Mouse (Mus musculus) heart, embryonic 14.5 days (tissue): ENCODE data around the gene Stxbp3. TPM values are rescaled to one million over a fixed set of nuclear protein-coding genes. Genes with fewer than 3 reads are reported as not detected.

Experiments used
- ATAC-seq: fragments of 200-750 bp; cut with Nextera tagmentation; 2 replicates; pipeline ENCODE4 v1.8.0; 2017; ENCODE audit warnings: low read depth, moderate TSS enrichment; ENCODE audit not compliant: insufficient number of reproducible peaks, insufficient read depth, low FRiP score
- H3K27ac ChIP-seq, 2 experiments: fragments of 200-500 bp in 1 of 2; fragments of 300-500 bp in 1 of 2; sonication (generic) in 1 of 2; replicated peaks in 1 of 2; 2 replicates each; pipeline ENCODE4 v1.5.1; 2012 to 2014; ENCODE audit warnings: low read depth in 2 of 2, low read length in 2 of 2, control low read depth in 1 of 2, mild to moderate bottlenecking in 1 of 2, mixed read lengths in 1 of 2; ENCODE audit not compliant: control insufficient read depth in 1 of 2, insufficient read depth in 1 of 2
- H3K27me3 ChIP-seq: fragments of 300-500 bp; sonication (generic); 2 replicates; pipeline ENCODE4 v1.6.1; 2014; ENCODE audit warnings: mild to moderate bottlenecking, low read length, control low read depth; ENCODE audit not compliant: control insufficient read depth, insufficient read depth
- H3K36me3 ChIP-seq: fragments of 300-500 bp; sonication (generic); 2 replicates; pipeline ENCODE4 v1.6.1; 2014; ENCODE audit warnings: mild to moderate bottlenecking, control low read depth, low read length, mixed read lengths; ENCODE audit not compliant: control insufficient read depth, insufficient read depth
- H3K4me1 ChIP-seq, 2 experiments: fragments of 200-500 bp in 1 of 2; fragments of 300-500 bp in 1 of 2; sonication (generic) in 1 of 2; 2 replicates each; pipeline ENCODE4 v1.6.1; 2012 to 2014; ENCODE audit warnings: low read length in 2 of 2, control low read depth in 1 of 2, mixed read lengths in 1 of 2; ENCODE audit not compliant: control insufficient read depth in 2 of 2, insufficient read depth in 2 of 2
- H3K4me2 ChIP-seq: fragments of 300-500 bp; sonication (generic); 2 replicates; pipeline ENCODE4 v1.6.1; 2014; ENCODE audit warnings: mild to moderate bottlenecking, low read length
- H3K4me3 ChIP-seq, 2 experiments: fragments of 200-500 bp in 1 of 2; fragments of 300-500 bp in 1 of 2; sonication (generic) in 1 of 2; 2 replicates each; pipeline ENCODE4 v1.5.1; 2012 to 2014; ENCODE audit warnings: low read length in 2 of 2, mild to moderate bottlenecking in 2 of 2, control low read depth in 1 of 2, low read depth in 1 of 2, moderate library complexity in 1 of 2; ENCODE audit not compliant: control insufficient read depth in 1 of 2, insufficient read depth in 1 of 2
- H3K9ac ChIP-seq: fragments of 300-500 bp; sonication (generic); 2 replicates; pipeline ENCODE4 v1.6.1; 2014; ENCODE audit warnings: mild to moderate bottlenecking, low read length
- H3K9me3 ChIP-seq: fragments of 300-500 bp; sonication (generic); 2 replicates; pipeline ENCODE4 v1.6.1; 2016; ENCODE audit warnings: low read length, control low read depth; ENCODE audit not compliant: control insufficient read depth
- WGBS: fragments of 180-500 bp; shearing (Covaris S2); extraction: QIAGEN DNeasy Blood & Tissue Kit; methylation state at CpG from one replicate; pipeline ENCODE4 v1.1.7; 2014; 5-methylcytosine and 5-hydroxymethylcytosine counted together
- polyA plus RNA-seq: library from polyadenylated mRNA; unstranded; fragments of >200 nt; fragmentation: Nextera tagmentation; extraction: Ambion mirVana; gene quantifications from 2 replicates; pipeline ENCODE4 v1.2.1, GENCODE M21; 2014

The Stxbp3 gene
- polyA plus RNA-seq, 1 experiment from 2014 or later = 28.4 TPM

- ATAC-seq = no peak
- WGBS = 85% methylated on average over 4 of the region's 4 CpGs
- no peaks in the 10 kb centered on the region for H3K9me3 ChIP-seq
Observed at GRCm38 (mm10) chr3:108744060-108744459, 96.3 kb downstream of the Stxbp3 start.

More at GRCm38 (mm10) chr3:108744060-108744459, 96.3 kb downstream of the Stxbp3 start:
- H3K4me3 ChIP-seq = no peak overlapping the region
- H3K4me2 ChIP-seq = no peak overlapping the region
- no peaks in the 10 kb centered on the region for H3K27me3 ChIP-seq
- H3K36me3 ChIP-seq = no peaks in the 10 kb centered on the region
- no peak overlapping the region for H3K27ac ChIP-seq
- H3K4me1 ChIP-seq = no peaks in the 10 kb centered on the region; a peak in 1 of 4 replicates
- H3K9ac ChIP-seq = no peak overlapping the region

Other genes with a start within 250 kb of the Stxbp3 start
- gene Wdr47, start 249.2 kb downstream of the Stxbp3 start, polyA plus RNA-seq = 8.0 and 10.0 TPM in 2 replicates
- 45.9 and 48.3 TPM in 2 replicates for gene Clcc1, start 186.6 kb downstream of the Stxbp3 start, polyA plus RNA-seq
- gene Gpsm2, start 118.2 kb downstream of the Stxbp3 start, polyA plus RNA-seq = 27.5 and 30.4 TPM in 2 replicates
- not detected in 2 replicates for gene Aknad1, start 100.9 kb downstream of the Stxbp3 start, polyA plus RNA-seq
- 0.05 and 0.20 TPM in 2 replicates for gene Fndc7, start 49.5 kb upstream of the Stxbp3 start, polyA plus RNA-seq
- 37.5 and 47.5 TPM in 2 replicates for gene Prpf38b, start 71.2 kb upstream of the Stxbp3 start, polyA plus RNA-seq
- gene Henmt1, start 99.3 kb upstream of the Stxbp3 start, polyA plus RNA-seq = not detected in 2 replicates
- gene Gm9857, start 99.9 kb upstream of the Stxbp3 start, polyA plus RNA-seq = not detected in 2 replicates
- 9.4 and 9.8 TPM in 2 replicates for gene Fam102b, start 187.1 kb upstream of the Stxbp3 start, polyA plus RNA-seq
- not detected in 2 replicates for gene Slc25a54, start 239.9 kb upstream of the Stxbp3 start, polyA plus RNA-seq